Mouse (Mus musculus) adrenal gland, postnatal 14 days (tissue): Measurements from ENCODE around the gene Hipk2. TPM values are rescaled to one million over a fixed set of nuclear protein-coding genes. Genes with fewer than 3 reads are reported as not detected.

Experiments
- DNase-seq: peaks from one replicate; pipeline ENCODE4 v3.0.0; 2021; ENCODE audit warnings: mixed read lengths
- total RNA-seq: library from RNA; stranded (reverse); gene quantifications from 2 replicates; pipeline ENCODE4 v1.2.3, GENCODE M21; 2021

Gene Hipk2
- total RNA-seq, 1 experiment from 2014 or later: 104 TPM

- DNase-seq: no peak
These were observed 86.6 kb downstream of the Hipk2 start for GRCm38 (mm10) chr6:38789221-38789810.

GRCm38 (mm10) chr6:38787811-38788509 is 88.0 kb downstream of the Hipk2 start:
- no peak for DNase-seq

GRCm38 (mm10) chr6:38787134-38787533 is 88.8 kb downstream of the Hipk2 start:
- DNase-seq: no peak

- DNase-seq: no peak
These were observed 90.2 kb downstream of the Hipk2 start for GRCm38 (mm10) chr6:38785747-38786146.

GRCm38 (mm10) chr6:38779411-38779810 is 96.6 kb downstream of the Hipk2 start:
- DNase-seq: no peak

GRCm38 (mm10) chr6:38778887-38779286 is 97.1 kb downstream of the Hipk2 start:
- DNase-seq: no peak

- no peak for DNase-seq
These were observed 99.9 kb downstream of the Hipk2 start for GRCm38 (mm10) chr6:38776000-38776584.

GRCm38 (mm10) chr6:38772836-38773518 is 103.0 kb downstream of the Hipk2 start:
- no peak for DNase-seq

- DNase-seq: no peak
These were observed 104.8 kb downstream of the Hipk2 start for GRCm38 (mm10) chr6:38771061-38771667.

GRCm38 (mm10) chr6:38769627-38770026 is 106.3 kb downstream of the Hipk2 start:
- no peak for DNase-seq

- no peak for DNase-seq
These were observed 113.2 kb downstream of the Hipk2 start for GRCm38 (mm10) chr6:38762588-38763265.

- DNase-seq: no peak
These were observed 114.0 kb downstream of the Hipk2 start for GRCm38 (mm10) chr6:38762006-38762405.

- DNase-seq: no peak
These were observed 114.9 kb downstream of the Hipk2 start for GRCm38 (mm10) chr6:38760911-38761706.

GRCm38 (mm10) chr6:38759922-38760620 is 115.9 kb downstream of the Hipk2 start:
- DNase-seq: no peak

GRCm38 (mm10) chr6:38759186-38759585 is 116.8 kb downstream of the Hipk2 start:
- no peak for DNase-seq

GRCm38 (mm10) chr6:38757597-38757996 is 118.4 kb downstream of the Hipk2 start:
- no peak for DNase-seq

- no peak for DNase-seq
These were observed 119.0 kb downstream of the Hipk2 start for GRCm38 (mm10) chr6:38756968-38757367.

GRCm38 (mm10) chr6:38755961-38756360 is 120.0 kb downstream of the Hipk2 start:
- DNase-seq: no peak

GRCm38 (mm10) chr6:38755188-38755587 is 120.8 kb downstream of the Hipk2 start:
- DNase-seq: peak; percentile 57

GRCm38 (mm10) chr6:38753729-38754128 is 122.2 kb downstream of the Hipk2 start:
- DNase-seq: peak; percentile 84

- no peak for DNase-seq
These were observed 122.9 kb downstream of the Hipk2 start for GRCm38 (mm10) chr6:38753025-38753424.
